8 mouse cellular contexts compared by ENCODE assay signal in genomic region chr7:112603496-112604170, GRCm38 (mm10).
DNase-seq lines count a peak whose midpoint lies in the region; ATAC-seq and TF ChIP-seq lines count a peak whose summit lies in the region.

No protein-coding gene starts in this region.

- 70% methylated on average over 10 of the region's 10 CpGs for WGBS in midbrain, postnatal 0 days
- WGBS in midbrain, embryonic 10.5 days = 91% methylated on average over 10 of the region's 10 CpGs
- 37% methylated on average over 10 of the region's 10 CpGs for WGBS in stomach, embryonic 15.5 days

- H3K9me3 ChIP-seq in midbrain, postnatal 0 days (ENCODE audit: low read length) = no peaks in the 10 kb centered on the region
- no peaks in the 10 kb centered on the region for H3K9me3 ChIP-seq in midbrain, embryonic 10.5 days (replicated peaks)
- no peaks in the 10 kb centered on the region for H3K9me3 ChIP-seq in stomach, embryonic 15.5 days

- TF ChIP-seq CTCF in midbrain, postnatal 0 days (IDR thresholded peaks at IDR 0.05) = no peak

- ATAC-seq in midbrain, postnatal 0 days (ENCODE audit: low FRiP score) = no peak
- ATAC-seq in stomach, embryonic 15.5 days (ENCODE audit: insufficient read depth, low FRiP score, low read depth) = no peak

- no peaks in the 10 kb centered on the region for H3K36me3 ChIP-seq in midbrain, postnatal 0 days (ENCODE audit: insufficient read depth, low read length)
- H3K36me3 ChIP-seq in midbrain, embryonic 10.5 days = no peaks in the 10 kb centered on the region
- no peaks in the 10 kb centered on the region for H3K36me3 ChIP-seq in stomach, embryonic 15.5 days

- H3K4me2 ChIP-seq in midbrain, postnatal 0 days (ENCODE audit: low read depth, low read length, poor library complexity, severe bottlenecking) = no peak overlapping the region
- H3K4me2 ChIP-seq in stomach, embryonic 15.5 days = no peak overlapping the region

- H3K4me3 ChIP-seq in midbrain, postnatal 0 days (ENCODE audit: low read depth, low read length) = no peak overlapping the region
- H3K4me3 ChIP-seq in midbrain, embryonic 10.5 days = no peak overlapping the region
- no peak overlapping the region for H3K4me3 ChIP-seq in stomach, embryonic 15.5 days (replicated peaks)

- 0 out of 2 replicates have a peak, but pooled peaks cover 2% of the 10 kb centered on the region for H3K4me1 ChIP-seq in midbrain, postnatal 0 days (ENCODE audit: insufficient read depth, low read length)
- 0 out of 2 replicates have a peak, but pooled peaks cover 2% of the 10 kb centered on the region for H3K4me1 ChIP-seq in midbrain, embryonic 10.5 days
- 0 out of 2 replicates have a peak, but pooled peaks cover 10% of the 10 kb centered on the region for H3K4me1 ChIP-seq in stomach, embryonic 15.5 days

- H3K27me3 ChIP-seq in midbrain, postnatal 0 days (ENCODE audit: insufficient read depth, low read length) = no peaks in the 10 kb centered on the region
- H3K27me3 ChIP-seq in midbrain, embryonic 10.5 days (ENCODE audit: low read depth, poor library complexity, severe bottlenecking) = no peaks in the 10 kb centered on the region
- H3K27me3 ChIP-seq in stomach, embryonic 15.5 days (replicated peaks) = no peaks in the 10 kb centered on the region

- peak; percentile 38 for DNase-seq in adrenal gland, postnatal 14 days
- no peak for DNase-seq in adrenal gland, postnatal 4 days (ENCODE audit: low spot score in 2 of 2)
- peak; percentile 54 for DNase-seq in midbrain, postnatal 0 days (ENCODE audit: low spot score)
- no peak for DNase-seq in midbrain, embryonic 10.5 days (ENCODE audit: low spot score)
- peak; percentile 40 for DNase-seq in kidney, adult 9 months
- no peak for DNase-seq in thymus, postnatal 0 days (ENCODE audit: low spot score)
- no peak for DNase-seq in embryo, embryonic 10 days (ENCODE audit: low spot score)

- no peak overlapping the region for H3K9ac ChIP-seq in midbrain, postnatal 0 days (replicated peaks; ENCODE audit: low read length, poor library complexity, severe bottlenecking)
- no peak overlapping the region for H3K9ac ChIP-seq in stomach, embryonic 15.5 days

- H3K27ac ChIP-seq in midbrain, postnatal 0 days (ENCODE audit: low read depth, low read length) = no peak overlapping the region
- H3K27ac ChIP-seq in midbrain, embryonic 10.5 days (replicated peaks) = no peak overlapping the region
- H3K27ac ChIP-seq in stomach, embryonic 15.5 days = peak overlapping the region; percentile 67

Comparison
In these comparisons a context has a peak if more than half of its experiments do, and no peak if none do; other contexts are left out.
1. DNase-seq: peak in adrenal gland, postnatal 14 days (single experiment), midbrain, postnatal 0 days (single experiment) and kidney, adult 9 months (single experiment); none in adrenal gland, postnatal 4 days (0 of 2), midbrain, embryonic 10.5 days (single experiment), thymus, postnatal 0 days (single experiment) and embryo, embryonic 10 days (single experiment).